Mouse (Mus musculus) olfactory bulb, adult 2 months (tissue): ENCODE results near the gene Tmem86a.

ENCODE experiments used
- CTCF ChIP-seq: fragments of 200-500 bp; IDR thresholded peaks from 2 replicates; pipeline ENCODE4 v1.5.1; 2012; ENCODE audit warnings: low read depth, mild to moderate bottlenecking, low read length, moderate library complexity; ENCODE audit not compliant: insufficient read depth
- POLR2A ChIP-seq: fragments of 200-500 bp; IDR thresholded peaks from 2 replicates; pipeline ENCODE4 v1.6.1; 2012; ENCODE audit warnings: mild to moderate bottlenecking, low read depth, low read length, moderate library complexity; ENCODE audit not compliant: insufficient read depth

- TF ChIP-seq CTCF (no peak), POLR2A (no peak)
These were observed 33.3 kb upstream of the Tmem86a start for GRCm38 (mm10) chr7:47017146-47017545.
